Mouse (Mus musculus) urinary bladder, postnatal 36 days (tissue): ENCODE results near the gene Frmpd3.
"Not testable (repeated sequence)": the region's sequence is repeated elsewhere in the genome, so short reads cannot be mapped to it uniquely, and the experiment has no call there.

ENCODE experiments used
- DNase-seq, 2 experiments: peaks; one replicate each; pipeline ENCODE4 v3.0.0; 2022; ENCODE audit warnings: low spot score in 2 of 2, mixed read lengths in 1 of 2

Frmpd3 gene

GRCm38 (mm10) chrX:140341656-140342392 is at the start of gene Frmpd3:
Frmpd3 (plus strand) TSS chrX:140342263.
- no peak for DNase-seq

GRCm38 (mm10) chrX:140303731-140304130 is 38.3 kb upstream of the Frmpd3 start:
- DNase-seq = no peak

GRCm38 (mm10) chrX:140305652-140306051 is 36.4 kb upstream of the Frmpd3 start:
- DNase-seq = no peak

- no peak for DNase-seq
Measured at GRCm38 (mm10) chrX:140317931-140318330, 24.1 kb upstream of the Frmpd3 start.

GRCm38 (mm10) chrX:140319131-140319530 is 22.9 kb upstream of the Frmpd3 start:
- DNase-seq = no peak

- not testable (repeated sequence) for DNase-seq
Measured at GRCm38 (mm10) chrX:140320671-140321070, 21.4 kb upstream of the Frmpd3 start.

- DNase-seq = no peak
Measured at GRCm38 (mm10) chrX:140342393-140343163, 515 bp downstream of the Frmpd3 start.

GRCm38 (mm10) chrX:140375628-140376027 is 33.6 kb downstream of the Frmpd3 start:
- DNase-seq = no peak

- no peak for DNase-seq
Measured at GRCm38 (mm10) chrX:140399986-140400385, 57.9 kb downstream of the Frmpd3 start.

- DNase-seq = no peak
Measured at GRCm38 (mm10) chrX:140402904-140403303, 60.8 kb downstream of the Frmpd3 start.

GRCm38 (mm10) chrX:140406079-140406478 is 64.0 kb downstream of the Frmpd3 start:
- DNase-seq = no peak

- no peak for DNase-seq
Measured at GRCm38 (mm10) chrX:140406501-140406900, 64.4 kb downstream of the Frmpd3 start.

- DNase-seq = no peak
Measured at GRCm38 (mm10) chrX:140407593-140407992, 65.5 kb downstream of the Frmpd3 start.

- DNase-seq = no peak
Measured at GRCm38 (mm10) chrX:140418467-140418866, 76.4 kb downstream of the Frmpd3 start.

GRCm38 (mm10) chrX:140427124-140427523 is 85.1 kb downstream of the Frmpd3 start:
- no peak for DNase-seq

GRCm38 (mm10) chrX:140428252-140428651 is 86.2 kb downstream of the Frmpd3 start:
- DNase-seq = no peak

GRCm38 (mm10) chrX:140429985-140430384 is 87.9 kb downstream of the Frmpd3 start:
- no peak for DNase-seq

- no peak for DNase-seq
Measured at GRCm38 (mm10) chrX:140430506-140430905, 88.4 kb downstream of the Frmpd3 start.

GRCm38 (mm10) chrX:140431981-140432380 is 89.9 kb downstream of the Frmpd3 start:
- no peak for DNase-seq

- no peak for DNase-seq
Measured at GRCm38 (mm10) chrX:140432786-140433185, 90.7 kb downstream of the Frmpd3 start.

- DNase-seq = no peak
Measured at GRCm38 (mm10) chrX:140437906-140438305, 95.8 kb downstream of the Frmpd3 start.

GRCm38 (mm10) chrX:140445551-140445950 is 103.5 kb downstream of the Frmpd3 start:
- DNase-seq = no peak

GRCm38 (mm10) chrX:140450071-140450470 is 108.0 kb downstream of the Frmpd3 start:
- no peak for DNase-seq
